Mouse (Mus musculus) brain, embryonic 14.5 days (tissue): ENCODE results near the gene Nrip2. TPM values are rescaled to one million over a fixed set of nuclear protein-coding genes. Genes with fewer than 3 reads are reported as not detected.

ENCODE experiments used
- DNase-seq: peaks from one replicate; pipeline ENCODE4 v3.0.0-alpha.2; 2011; ENCODE audit warnings: low read depth
- CTCF ChIP-seq: fragments of 200-500 bp; IDR thresholded peaks from 2 replicates; pipeline ENCODE4 v1.5.1; 2012; ENCODE audit warnings: inconsistent platforms, mild to moderate bottlenecking, moderate library complexity, borderline replicate concordance; ENCODE audit not compliant: insufficient read depth, insufficient read length; ENCODE audit errors: extremely low read depth
- POLR2A ChIP-seq: fragments of 200-500 bp; IDR thresholded peaks from 2 replicates; pipeline ENCODE4 v1.6.1; 2012; ENCODE audit warnings: mild to moderate bottlenecking, inconsistent platforms, borderline replicate concordance; ENCODE audit not compliant: poor library complexity, insufficient read depth, insufficient read length, severe bottlenecking; ENCODE audit errors: extremely low read depth
- polyA plus RNA-seq: library from polyadenylated mRNA; depleted of rRNA; stranded (reverse); fragments of >200 nt; gene quantifications from 2 replicates; pipeline ENCODE4 v1.2.3, GENCODE M21; 2012; rRNA removed

The Nrip2 gene
- polyA plus RNA-seq, 1 experiment: 6.8 TPM

DNA sequence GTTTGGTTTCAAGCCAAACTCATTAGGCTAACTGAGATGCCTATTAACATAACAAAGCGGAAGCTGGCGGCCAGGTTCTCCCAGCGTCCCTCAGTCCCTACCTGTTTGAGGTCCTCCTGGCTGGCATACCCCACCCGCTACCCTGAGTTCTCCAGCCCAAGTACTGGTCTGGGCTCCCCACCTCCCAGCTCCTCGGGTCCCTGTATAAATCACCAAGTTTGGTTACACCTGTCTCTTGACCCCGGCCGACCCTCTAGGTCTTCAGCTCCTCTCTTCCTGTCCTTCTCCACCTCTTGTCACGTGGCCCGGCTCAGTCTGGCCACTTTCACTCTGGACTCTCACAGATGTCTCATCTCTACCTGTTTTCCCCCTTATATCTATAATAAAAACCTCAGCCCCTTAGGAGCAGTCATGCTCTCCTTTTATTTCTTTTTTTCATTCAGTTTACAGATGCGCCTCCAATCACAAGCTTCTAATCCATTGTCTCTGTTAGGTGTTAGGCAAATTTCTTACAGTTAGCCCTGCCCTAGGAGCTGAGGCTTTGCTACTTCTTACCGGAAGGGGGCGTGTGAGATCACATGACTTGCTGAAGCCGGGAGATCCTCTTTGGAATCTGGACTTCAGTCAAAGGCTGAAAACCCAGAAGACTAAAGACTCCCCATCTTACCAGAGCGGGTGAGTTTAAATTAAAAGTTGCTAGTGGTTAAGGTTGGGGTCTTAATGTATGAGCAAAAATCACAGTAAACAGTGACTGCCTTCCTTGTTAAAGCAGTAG is 46.9 kb downstream of the Nrip2 start:
- peak; percentile 83 for DNase-seq
- TF ChIP-seq POLR2A (no peak), CTCF (peak; percentile 70)

DNA sequence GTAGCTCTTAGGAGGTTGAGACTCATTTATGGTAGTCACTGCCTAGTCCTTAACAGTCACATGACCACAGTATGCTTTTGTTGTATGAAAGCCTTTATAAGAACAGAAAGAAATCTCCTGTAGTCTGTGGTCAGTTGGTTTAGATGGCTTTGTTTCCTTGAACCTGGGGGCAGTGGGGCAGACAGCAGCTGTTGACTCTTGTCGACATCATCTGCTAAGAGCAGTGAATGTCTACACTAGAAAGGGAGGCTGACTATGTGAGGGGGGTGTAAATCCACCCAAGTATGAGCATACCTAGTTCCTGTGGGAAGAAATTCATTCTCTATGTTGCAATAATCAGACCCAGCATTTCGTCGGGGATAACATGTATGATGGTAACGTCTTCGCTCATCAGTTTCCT is 48.0 kb downstream of the Nrip2 start:
- no peak for DNase-seq
- no peak for TF ChIP-seq POLR2A
- TF ChIP-seq CTCF: no peak

DNA sequence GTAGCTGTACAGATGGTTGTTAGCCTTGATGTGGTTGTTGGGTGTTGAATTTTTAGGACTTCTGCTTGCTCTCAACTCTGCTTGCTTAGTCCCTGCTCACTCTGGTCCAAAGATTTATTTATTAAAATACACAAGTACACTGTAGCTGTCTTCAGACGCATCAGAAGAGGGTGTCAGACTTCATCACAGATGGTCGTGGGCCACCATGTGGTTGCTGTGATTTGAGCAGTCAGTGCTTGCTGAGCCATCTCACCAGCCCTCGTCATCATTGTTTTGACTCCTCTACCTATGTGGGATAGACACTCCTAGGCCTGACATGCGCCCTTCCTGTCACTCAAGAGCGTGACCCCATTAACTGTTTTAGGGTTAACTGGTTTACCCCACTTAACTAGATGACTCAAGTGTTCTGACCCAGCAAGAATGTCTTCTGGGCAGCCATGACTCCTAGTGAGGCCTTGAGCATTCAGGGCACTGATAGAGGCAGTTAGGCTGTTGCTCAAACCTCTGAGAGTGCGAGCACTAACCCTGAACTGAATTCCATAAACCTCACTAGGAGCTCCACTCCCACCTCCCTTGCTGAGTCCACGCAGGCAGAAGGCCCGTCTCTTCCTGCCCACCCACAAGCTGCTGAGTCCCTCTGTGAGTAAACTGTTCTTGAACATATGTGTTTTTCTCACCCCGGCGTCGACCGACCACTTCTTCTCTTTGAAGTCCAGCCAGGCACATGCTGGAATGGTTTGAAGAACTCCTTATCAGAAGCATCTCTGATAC is 56.9 kb downstream of the Nrip2 start:
- peak; percentile 32 for DNase-seq
- TF ChIP-seq POLR2A (no peak), CTCF (no peak)

DNA sequence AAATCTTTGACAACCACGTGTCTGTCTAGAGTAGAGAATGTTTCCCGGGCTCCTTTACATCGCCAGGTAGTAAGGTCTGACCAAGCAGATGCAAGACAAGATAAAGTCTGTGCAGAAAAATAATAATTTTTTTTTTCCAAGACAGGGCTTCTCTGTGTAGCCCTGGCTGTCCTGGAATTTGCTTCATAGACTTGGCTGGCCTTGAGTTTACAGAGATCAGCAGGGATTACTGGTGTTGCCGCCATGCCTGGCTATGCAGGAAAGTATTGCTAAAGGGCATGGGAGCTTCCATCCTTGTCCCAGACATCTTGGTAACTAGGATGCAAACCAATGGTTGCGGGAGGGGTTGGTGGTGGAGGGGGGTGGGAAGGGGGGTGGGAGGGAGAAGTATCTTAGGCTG is 58.1 kb downstream of the Nrip2 start:
- no peak for DNase-seq
- TF ChIP-seq POLR2A (no peak), CTCF (no peak)

DNA sequence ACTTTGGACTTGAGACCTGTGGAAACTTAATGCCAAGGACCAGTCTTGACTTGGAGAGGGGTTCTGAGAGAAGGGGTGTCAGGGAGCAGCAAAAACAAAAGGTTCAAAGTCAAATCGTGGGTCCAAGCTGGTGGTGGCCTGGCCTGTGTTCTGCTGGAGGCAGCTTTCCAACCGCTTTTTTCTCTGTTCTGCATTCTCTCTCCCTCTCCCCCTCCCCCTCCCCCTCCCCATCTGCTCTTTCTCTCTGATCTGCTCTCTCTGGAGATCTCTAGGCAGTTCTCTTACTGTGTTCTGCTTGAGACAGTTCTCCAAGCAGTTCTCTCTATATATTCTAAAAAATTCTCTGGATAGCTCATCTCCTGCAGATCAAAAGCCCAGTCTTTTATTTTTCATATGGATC is 61.2 kb downstream of the Nrip2 start:
- TF ChIP-seq CTCF (no peak), POLR2A (no peak)
- peak; percentile 56 for DNase-seq

DNA sequence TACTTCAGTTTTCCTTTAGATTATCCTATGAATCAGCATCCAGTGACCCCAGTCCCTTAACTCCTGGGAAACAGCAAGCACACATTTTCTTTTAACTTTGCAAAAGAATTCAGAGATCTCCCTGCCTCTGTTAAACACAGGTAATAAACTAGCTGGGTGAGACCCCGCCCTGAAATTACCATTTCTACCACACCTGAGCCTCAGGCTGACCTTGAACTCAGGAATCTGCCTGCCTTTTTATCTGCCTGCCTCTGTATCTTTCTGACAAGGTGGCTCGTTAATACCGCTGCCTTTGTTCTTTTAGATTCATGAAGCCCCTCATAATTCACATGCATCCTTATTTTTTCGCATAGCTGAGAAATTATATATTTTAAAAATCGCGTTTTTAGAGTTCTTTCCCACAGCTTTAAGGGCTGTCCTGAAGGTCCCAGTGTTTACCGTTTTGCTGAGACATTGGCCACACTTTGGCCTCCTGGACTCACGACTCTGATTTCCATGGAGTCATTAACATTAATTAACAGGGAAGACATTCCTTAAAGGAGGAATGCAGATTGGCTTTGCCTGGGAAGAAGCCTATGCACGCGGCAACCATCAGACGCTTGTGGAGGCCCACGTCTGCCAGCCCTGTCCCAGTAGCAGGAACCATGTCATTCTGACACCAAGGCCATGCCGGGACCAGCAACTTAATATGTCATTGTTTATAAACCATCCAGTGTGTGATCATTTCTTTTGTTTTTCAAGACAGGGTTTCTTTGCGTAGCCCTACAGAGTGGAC is 61.8 kb downstream of the Nrip2 start:
- TF ChIP-seq POLR2A: no peak
- TF ChIP-seq CTCF: no peak
- no peak for DNase-seq

DNA sequence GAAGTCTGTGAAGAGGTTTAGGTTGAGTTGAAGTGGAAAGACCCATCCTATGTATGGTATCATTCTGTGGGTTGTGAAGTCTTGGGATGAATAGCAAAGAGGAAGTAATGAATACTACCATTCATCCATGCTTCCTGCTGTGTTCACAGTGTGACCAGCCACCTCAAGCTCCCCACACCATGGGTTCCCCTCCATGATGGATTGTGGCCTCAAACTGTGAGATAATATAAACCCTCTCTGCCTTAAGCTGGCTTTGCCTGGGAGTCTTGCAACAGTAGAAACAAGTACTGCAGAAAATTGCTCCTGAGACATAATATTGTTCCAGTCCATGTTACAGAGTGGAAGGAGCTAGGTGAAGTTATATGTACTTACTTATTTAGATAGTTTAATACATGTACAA is 62.5 kb downstream of the Nrip2 start:
- no peak for TF ChIP-seq CTCF
- TF ChIP-seq POLR2A: no peak

DNA sequence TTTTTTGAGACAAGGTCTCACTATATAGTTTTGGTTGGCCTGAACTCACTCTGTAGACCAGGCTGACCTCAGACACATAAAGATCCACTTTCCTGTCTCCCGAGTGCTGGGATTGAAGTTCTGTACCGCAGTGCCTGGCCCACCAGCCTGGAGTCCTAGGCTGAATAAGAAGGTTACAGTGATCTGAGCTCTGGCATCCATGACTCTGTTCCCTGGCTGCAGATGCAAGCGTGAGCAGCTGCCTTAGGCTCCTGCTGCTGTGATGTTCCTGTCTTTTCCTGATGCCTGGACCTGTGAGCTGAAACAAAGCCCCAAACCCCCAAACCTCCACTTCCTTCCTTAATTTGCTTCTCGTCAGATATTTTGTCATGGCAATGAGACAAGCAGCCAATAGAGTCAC is 65.9 kb downstream of the Nrip2 start:
- no peak for DNase-seq
- no peak for TF ChIP-seq POLR2A
- TF ChIP-seq CTCF: no peak

More for the DNA sequence above, 62.5 kb downstream of the Nrip2 start:
- no peak for DNase-seq

Other genes starting within 250 kb of the Nrip2 start
- gene Tead4, start 98.5 kb upstream of the Nrip2 start, polyA plus RNA-seq: 0.28 and 0.81 TPM in 2 replicates
- gene Tulp3, start 43.4 kb upstream of the Nrip2 start, polyA plus RNA-seq: 38.4 and 39.0 TPM in 2 replicates
- gene Rhno1, start 36.4 kb upstream of the Nrip2 start, polyA plus RNA-seq: 35.0 and 43.8 TPM in 2 replicates
- 38.3 and 70.8 TPM in 2 replicates for gene Foxm1, start 36.3 kb upstream of the Nrip2 start, polyA plus RNA-seq
- gene Tex52, start 23.8 kb upstream of the Nrip2 start, polyA plus RNA-seq: 1.1 and 1.2 TPM in 2 replicates
- gene Gm44596, start 23.8 kb upstream of the Nrip2 start, polyA plus RNA-seq: not detected in 2 replicates
- gene Itfg2, start 25.6 kb downstream of the Nrip2 start, polyA plus RNA-seq: 36.1 and 42.2 TPM in 2 replicates
- gene Fkbp4, start 39.4 kb downstream of the Nrip2 start, polyA plus RNA-seq: 249 and 252 TPM in 2 replicates
- gene Pzp, start 127.4 kb downstream of the Nrip2 start, polyA plus RNA-seq: 0.12 TPM in 1 of 2 replicates, not detected in the other
- gene A2ml1, start 182.3 kb downstream of the Nrip2 start, polyA plus RNA-seq: 0.83 and 1.2 TPM in 2 replicates
- gene Klrb1a, start 224.2 kb downstream of the Nrip2 start, polyA plus RNA-seq: 0.12 TPM in 1 of 2 replicates, not detected in the other